Mouse (Mus musculus): Measurements from ENCODE around the gene Rpa2.

The Rpa2 gene

DNA sequence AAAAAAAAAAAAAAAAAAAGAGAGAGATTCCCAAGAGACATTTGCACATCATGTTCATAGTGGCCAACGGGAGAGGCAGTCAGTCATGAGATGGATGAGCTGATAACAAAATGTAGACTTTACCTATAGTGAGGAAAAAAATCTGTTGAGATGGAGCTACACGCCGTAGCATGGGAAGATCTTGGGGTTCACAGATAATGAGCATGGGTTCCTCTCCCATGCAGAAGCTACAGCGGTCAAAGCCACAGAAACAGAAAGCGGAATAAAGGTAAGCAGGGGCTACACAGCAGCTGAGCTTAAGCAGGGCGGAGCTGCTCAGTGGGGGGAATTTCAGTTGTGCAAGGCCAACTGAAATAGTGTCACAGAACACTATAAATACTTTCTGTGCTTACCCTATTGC is 36.2 kb downstream of the Rpa2 start:
- DNase-seq (ENCODE audit: low spot score): no peak

DNA sequence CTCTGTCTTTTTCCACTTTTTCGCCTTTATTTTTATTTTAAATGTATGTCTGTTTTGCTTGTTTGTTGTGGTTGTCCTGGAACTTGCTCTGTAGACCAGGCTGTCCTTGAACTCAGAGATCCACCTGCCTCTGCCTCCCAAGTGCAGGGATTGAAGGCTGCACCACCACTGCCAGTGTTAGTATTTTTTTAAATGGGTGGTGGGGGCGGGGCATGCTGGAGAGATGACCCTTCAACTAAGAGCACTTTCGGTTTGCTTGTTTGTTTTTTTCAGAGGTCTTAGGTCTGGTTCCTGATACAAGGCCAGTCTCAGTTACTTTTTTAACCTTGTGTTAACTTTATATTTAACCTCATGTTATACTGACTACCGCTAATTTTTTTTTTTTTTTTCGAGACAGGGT is 37.0 kb downstream of the Rpa2 start:
- peak; percentile 61 for DNase-seq (ENCODE audit: low spot score)

DNA sequence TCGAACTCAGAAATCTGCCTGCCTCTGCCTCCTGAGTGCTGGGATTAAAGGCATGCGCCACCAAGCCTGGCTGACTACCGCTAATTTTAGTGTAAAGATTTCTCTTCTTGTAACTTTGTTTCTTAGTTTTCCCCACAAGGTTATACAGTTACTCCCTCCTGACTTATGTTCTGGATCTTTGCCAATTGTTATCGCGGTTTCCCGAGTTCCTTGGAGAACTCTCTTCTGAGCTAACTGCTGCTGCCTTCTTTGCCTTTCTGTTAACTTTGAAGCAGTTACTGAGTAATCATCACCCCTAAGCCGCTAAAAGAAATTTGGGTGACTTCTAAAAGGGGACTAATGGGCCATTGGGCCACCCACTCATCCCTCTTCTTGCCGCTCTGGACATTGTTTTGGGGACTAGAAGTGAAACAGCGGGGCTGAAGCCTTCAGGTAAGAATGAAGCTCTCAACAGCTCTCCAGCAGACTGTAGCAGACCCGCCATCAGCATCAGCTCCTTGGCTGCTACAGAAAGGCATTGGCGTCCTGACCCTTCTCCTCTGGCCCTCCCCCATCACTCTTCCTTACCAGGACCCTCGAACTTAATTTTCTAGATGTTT is 37.6 kb downstream of the Rpa2 start:
- peak; percentile 58 for DNase-seq (ENCODE audit: low spot score)

DNA sequence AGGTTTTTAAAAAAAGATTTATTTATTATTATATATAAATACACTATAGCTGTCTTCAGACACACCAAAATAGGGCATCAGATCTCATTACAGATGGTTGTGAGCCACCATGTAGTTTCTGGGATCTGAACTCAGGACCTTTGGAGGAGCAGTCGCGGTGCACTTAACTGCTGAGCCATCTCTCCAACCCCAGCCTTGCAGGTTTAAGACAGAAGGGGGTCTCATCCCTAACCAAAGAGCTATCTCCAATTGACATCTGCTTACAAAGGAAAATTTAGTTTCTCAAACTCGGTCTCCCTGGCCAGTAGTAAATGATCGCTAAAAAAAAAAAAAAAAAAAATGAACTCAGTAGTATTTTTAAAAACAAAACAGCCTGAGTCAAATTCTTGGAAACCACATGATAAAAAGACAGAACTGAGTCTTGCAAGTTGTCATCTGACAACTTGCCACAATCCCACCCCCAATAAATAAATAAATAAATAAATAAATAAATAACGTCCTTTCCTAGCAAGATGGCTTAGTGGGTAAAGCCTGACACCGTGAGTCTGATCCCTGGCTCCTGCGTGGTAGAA is 38.6 kb downstream of the Rpa2 start:
- DNase-seq (ENCODE audit: low spot score): no peak

DNA sequence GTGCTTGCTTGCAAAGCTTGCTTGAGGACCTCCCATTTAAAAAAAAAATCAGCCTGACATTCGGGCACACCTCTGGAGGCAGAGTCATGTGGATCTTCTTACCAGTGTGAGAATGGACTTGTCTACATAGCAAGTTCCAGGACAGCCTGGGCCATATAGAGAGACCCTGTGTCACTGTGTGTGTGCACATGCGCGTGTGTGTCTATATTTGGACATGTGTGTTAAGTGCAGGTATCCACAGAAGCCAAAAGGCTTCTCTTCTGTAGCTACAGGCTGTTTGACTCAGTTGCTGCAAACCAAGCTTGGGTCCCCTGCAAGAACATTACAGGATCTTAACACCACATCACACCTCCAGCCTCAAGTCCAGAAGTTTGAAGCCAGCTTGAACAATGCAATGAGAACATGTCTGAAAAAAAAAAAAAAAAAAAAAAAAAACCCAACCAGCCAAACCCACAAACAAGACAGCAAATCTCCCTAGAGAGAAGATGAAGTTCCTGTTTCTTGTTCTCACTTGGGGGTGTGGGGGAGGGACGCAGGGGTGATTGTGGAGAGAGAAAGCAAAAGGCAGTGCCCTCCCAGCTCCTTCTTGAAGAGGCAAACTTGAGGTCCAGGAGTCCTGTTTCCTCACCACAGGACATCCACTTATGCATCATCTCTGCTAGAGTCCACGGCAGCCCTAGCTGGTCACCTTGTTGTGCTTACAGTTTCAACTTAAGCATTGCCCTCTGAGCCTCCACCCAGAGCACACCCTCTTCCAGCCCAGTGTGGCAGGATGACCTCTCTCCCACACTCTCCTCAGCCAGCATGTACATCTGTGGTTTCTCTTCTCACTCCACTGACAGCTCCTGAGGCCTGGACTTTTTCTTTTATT is 39.9 kb downstream of the Rpa2 start:
- DNase-seq (ENCODE audit: low spot score): no peak

DNA sequence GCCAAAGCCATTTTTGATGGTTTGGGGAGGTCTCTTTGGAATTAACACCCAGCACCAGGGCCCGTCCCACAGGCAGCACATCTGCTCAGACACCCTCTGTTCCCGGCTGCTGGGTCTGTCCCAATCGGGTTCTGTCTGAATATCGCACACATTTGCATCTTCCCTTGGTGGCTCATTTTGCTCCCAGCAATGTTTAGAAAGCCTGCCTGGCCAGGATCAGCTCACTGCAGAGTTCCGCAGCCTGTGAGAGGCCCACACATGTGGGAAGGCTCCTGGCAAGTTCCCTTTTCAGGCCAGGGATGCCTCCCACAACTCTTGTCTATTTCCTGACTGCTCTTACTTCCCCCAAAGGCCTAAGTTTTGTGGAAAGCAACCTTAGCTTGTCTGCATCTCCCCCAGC is 41.5 kb downstream of the Rpa2 start:
- DNase-seq (ENCODE audit: low spot score): no peak

DNA sequence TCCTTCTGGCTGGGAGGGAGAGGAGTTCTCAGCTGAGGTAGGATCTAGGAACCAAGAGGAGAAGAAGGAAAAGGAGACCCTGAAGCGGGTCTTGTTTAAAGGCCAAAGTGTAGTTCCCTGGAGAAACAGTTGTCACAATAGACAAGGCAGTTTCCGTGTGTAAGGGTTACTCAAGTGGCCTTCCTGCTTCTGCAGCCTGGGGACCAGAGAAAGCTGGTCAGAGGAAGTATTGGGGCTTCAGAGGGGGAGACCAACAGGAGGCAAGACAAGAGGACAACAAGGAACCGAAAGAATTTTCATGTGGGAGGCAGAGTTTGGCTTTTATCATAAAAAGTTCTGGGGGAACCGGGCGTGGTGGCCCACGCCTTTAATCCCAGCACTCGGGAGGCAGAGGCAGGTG is 48.3 kb downstream of the Rpa2 start:
- DNase-seq (ENCODE audit: low spot score): no peak

DNA sequence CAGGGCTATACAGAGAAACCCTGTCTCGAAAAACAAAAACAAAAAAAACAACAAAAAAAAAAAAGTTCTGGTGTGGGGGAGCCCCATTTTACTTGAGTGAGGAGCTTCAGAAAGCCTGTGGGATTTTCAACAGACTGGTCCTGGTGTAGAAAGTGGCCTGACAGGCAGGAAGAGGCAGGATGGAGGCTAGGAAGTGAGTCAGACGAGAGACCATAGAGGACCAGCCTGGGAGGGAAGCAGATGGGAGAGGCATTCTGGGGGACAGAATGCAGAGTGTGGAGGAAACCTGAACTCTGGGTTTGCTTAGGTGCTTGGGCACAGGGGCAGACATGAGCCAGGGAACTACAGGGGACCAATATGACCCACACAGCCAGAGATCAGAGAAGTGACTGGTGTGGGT is 48.7 kb downstream of the Rpa2 start:
- DNase-seq (ENCODE audit: low spot score): no peak

DNA sequence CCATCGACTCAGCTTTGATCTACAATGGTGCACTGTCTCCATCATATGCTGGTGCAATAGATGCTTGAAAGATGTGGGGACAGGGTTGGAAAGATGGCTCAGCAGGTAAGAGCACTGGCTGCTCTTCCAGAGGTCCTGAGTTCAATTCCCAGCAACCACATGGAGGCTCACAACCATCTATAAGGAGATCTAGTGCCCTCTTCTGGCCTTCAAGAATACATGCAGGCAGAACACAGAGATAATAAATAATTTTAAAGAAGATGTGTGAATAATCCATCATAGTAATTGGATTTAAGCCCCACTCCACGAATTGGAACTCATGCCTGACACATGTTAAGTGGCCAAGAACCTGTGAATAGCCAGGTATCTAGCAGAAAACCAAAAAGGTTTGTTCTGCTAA is 50.3 kb downstream of the Rpa2 start:
- DNase-seq (ENCODE audit: low spot score): no peak

DNA sequence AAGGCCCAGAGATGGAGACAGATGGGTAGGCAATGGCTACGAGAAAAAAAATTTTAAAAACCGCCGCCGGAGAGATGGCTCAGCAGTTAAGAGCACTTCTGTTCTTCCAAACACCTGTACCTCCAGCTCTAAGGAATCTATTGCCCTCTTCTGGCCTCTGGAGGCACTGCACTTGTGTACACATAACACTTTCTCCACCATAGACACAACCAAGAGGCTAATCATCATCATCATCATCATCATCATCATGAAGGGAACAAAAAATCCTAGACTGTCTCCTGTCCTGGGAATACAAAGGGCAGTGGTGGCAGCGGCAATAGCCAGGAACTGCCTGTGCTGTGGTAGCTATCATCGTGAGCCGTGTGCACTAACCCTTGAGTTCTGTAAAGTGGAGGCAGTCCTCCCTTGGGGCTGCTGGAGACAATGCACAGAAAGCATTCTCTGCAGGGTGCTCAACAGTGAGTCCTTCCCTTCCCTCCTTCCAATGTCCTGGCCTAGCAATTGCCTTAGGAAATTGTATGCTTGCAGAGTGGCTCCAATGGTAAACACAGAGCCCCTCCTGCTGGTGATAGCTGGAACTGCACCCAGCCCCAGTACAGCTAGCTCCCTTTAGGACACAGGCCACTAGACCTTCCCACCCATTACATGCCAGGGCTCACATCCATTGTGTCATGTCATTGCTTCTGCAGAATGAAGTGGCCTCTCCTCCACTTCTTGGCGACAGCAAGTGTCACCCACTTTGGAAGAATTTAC is 55.7 kb downstream of the Rpa2 start:
- peak; percentile 60 for DNase-seq (ENCODE audit: low spot score)

Data from yolk sac, embryonic 10.5 days (tissue).